Mouse (Mus musculus) cerebellum, adult 2 months (tissue): ENCODE data around the gene Unc50. TPM values are rescaled to one million over a fixed set of nuclear protein-coding genes. Genes with fewer than 3 reads are reported as not detected.

ENCODE experiments used
- DNase-seq, 2 experiments: peaks; one replicate each; pipeline ENCODE4 v3.0.0; 2021
- H3K27ac ChIP-seq: fragments of 200-500 bp; 2 replicates; pipeline ENCODE4 v1.5.1; 2012; ENCODE audit warnings: low read length, control low read depth, inconsistent platforms; ENCODE audit not compliant: insufficient read depth
- H3K27me3 ChIP-seq: fragments of 200-500 bp; 2 replicates; pipeline ENCODE4 v1.6.1; 2012; ENCODE audit warnings: inconsistent platforms, mild to moderate bottlenecking, low read length, moderate library complexity; ENCODE audit not compliant: control insufficient read depth, insufficient read depth
- H3K4me1 ChIP-seq: fragments of 200-500 bp; 2 replicates; pipeline ENCODE4 v1.6.1; 2011; ENCODE audit warnings: low read length; ENCODE audit not compliant: control insufficient read depth, insufficient read depth
- H3K4me3 ChIP-seq: fragments of 200-500 bp; replicated peaks from 2 replicates; pipeline ENCODE3; 2011; ENCODE audit warnings: mild to moderate bottlenecking, low read depth, low read length, control low read depth; ENCODE audit not compliant: insufficient read depth
- CTCF ChIP-seq: fragments of 200-500 bp; IDR thresholded peaks from 2 replicates; pipeline ENCODE4 v1.5.1; 2011; ENCODE audit warnings: low read depth, mild to moderate bottlenecking, control low read depth, low read length, moderate library complexity, borderline replicate concordance; ENCODE audit not compliant: insufficient read depth
- POLR2A ChIP-seq: fragments of 200-500 bp; IDR thresholded peaks from 2 replicates; pipeline ENCODE4 v1.6.1; 2011; ENCODE audit warnings: low read length, control low read depth, borderline replicate concordance; ENCODE audit not compliant: insufficient read depth
- WGBS: fragments of 180-500 bp; shearing (Covaris S2); methylation state at CpG from one replicate; pipeline ENCODE4 v1.1.7; 2018; 5-methylcytosine and 5-hydroxymethylcytosine counted together
- polyA plus RNA-seq: library from polyadenylated mRNA; depleted of rRNA; stranded (reverse); fragments of >200 nt; gene quantifications from 2 replicates; pipeline ENCODE4 v1.2.3, GENCODE M21; 2012

The Unc50 gene
- polyA plus RNA-seq, 1 experiment, result 96.5 TPM

DNA sequence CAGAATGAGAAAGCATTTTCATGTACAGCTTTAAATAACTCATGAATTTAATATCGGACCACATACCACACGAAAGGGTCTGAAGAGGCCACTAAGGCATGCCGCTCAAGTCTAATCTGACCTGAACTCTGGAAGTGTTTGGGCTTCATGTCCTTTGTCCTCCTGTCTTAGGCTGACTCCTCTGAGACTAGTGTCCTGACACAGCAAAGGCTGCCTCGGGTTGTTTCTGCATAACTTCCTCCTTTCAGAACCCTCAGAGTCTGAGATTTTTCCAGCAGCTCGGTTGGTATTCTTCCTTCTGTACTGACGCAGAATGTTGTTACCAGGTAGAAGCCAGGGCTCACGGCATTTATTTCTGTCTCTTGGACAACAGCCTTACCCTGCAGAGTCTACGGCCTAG lies 44.1 kb downstream of the Unc50 start:
- Histone ChIP-seq H3K4me3 (no peak overlapping the region), H3K27ac (no peak overlapping the region), H3K4me1 (peaks cover 6% of the 10 kb centered on the region), H3K27me3 (no peaks in the 10 kb centered on the region)
- WGBS, result 50% methylated on average over 8 of the region's 8 CpGs
- TF ChIP-seq CTCF, result no peak
- TF ChIP-seq POLR2A, result no peak
- DNase-seq, result peak in 1 of 2 experiments; percentile 15

DNA sequence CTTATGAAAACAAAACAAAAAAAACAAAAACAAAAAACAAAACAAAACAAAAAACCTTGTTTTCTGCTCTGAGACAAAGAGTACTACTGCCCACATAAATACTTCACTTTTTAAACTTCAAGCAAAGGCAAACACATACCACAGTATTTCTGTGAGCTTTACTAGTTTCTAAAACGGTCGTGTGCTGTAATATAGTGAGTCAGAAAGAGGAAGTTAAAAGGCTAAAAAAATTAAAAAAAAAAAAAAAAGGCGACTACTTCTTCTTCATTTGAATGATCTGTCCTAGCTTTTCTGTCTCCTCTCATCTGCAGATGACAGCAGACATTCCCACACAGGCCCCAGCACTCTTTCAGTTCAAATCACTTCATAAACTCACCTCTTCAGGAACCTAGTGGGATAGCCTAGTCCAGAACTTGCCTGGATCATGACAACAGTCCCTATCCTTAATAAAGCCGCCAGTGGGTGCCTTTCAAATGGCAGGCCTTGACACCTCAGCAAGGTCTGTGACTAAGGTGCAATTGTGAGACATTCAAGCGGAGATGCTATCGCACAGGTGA lies 44.8 kb downstream of the Unc50 start:
- H3K27ac ChIP-seq, result no peak overlapping the region
- H3K27me3 ChIP-seq, result no peaks in the 10 kb centered on the region
- WGBS, result 98% methylated on average over 6 of the region's 6 CpGs
- H3K4me3 ChIP-seq, result no peak overlapping the region
- H3K4me1 ChIP-seq, result peaks cover 6% of the 10 kb centered on the region
- DNase-seq, result no peak
- no peak for TF ChIP-seq CTCF
- no peak for TF ChIP-seq POLR2A

DNA sequence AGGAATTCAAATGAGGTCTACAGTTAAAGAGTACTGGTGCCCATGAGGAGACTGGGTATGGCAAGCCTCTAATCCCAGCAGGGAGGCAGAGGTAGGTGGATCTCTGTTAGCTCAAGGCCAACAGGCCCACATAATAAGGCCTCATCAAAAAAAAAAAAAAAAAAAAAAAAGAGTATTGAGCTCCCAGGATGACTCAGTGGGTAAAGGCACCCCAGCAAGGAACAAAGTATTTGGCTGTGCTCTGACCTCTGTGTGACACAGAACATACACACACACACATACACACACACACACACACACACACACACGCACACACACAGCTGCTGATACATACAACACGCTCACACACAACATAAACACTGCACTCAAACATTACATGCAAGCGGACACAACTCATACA lies 45.4 kb downstream of the Unc50 start:
- DNase-seq, result no peak
- no peaks in the 10 kb centered on the region for H3K27me3 ChIP-seq
- WGBS, result 91% methylated on average over 3 of the region's 3 CpGs
- H3K4me3 ChIP-seq, result no peak overlapping the region
- no peak overlapping the region for H3K27ac ChIP-seq
- H3K4me1 ChIP-seq, result peaks cover 6% of the 10 kb centered on the region
- TF ChIP-seq POLR2A (no peak), CTCF (no peak)

DNA sequence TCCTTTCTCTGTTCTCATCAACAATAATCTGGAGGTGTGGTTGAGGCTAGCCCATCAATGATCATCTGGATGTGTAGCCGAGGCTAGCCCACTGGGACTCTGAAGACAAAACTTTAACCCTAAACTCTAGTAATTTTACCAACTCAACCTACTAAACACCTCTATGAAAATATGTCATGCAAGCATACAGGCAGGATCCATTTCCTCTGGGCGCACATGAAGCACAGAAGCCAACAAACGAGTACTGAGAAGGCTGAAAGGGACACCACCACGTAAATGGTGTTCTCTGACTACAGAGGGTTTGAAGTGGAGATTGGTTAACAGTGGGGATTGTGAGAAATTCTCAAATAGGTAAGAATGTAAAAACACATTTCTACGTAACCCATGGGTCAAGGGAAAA lies 47.3 kb downstream of the Unc50 start:
- Histone ChIP-seq H3K27ac (no peak overlapping the region), H3K27me3 (no peaks in the 10 kb centered on the region), H3K4me3 (no peak overlapping the region), H3K4me1 (peaks cover 6% of the 10 kb centered on the region)
- WGBS, result 98% methylated on average over 5 of the region's 5 CpGs
- DNase-seq, result no peak
- TF ChIP-seq POLR2A (no peak), CTCF (no peak)

DNA sequence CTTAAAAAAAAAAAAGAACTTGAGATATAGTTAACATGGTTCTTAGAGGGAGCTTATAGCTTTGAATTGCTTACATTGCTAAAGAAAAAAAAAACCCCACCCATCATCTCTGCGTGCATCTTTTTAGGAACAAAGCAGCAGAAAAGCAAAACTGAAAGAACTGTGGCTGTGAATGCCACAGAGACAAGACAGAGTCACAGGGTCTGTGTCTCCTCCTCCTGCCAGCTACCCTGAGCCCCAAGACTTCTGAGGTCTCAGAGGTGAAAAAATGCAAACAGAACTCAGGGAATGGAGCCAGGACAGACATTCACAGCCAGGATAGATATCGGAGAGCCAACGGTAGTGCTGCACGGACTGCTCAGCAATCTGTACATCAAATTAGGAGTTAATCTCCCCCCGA lies 48.0 kb downstream of the Unc50 start:
- TF ChIP-seq POLR2A (no peak), CTCF (no peak)
- peaks cover 6% of the 10 kb centered on the region for H3K4me1 ChIP-seq
- WGBS, result 12% methylated on average over 5 of the region's 5 CpGs
- DNase-seq, result peak; percentile 19 to 33
- H3K4me3 ChIP-seq, result no peak overlapping the region
- H3K27ac ChIP-seq, result no peak overlapping the region
- no peaks in the 10 kb centered on the region for H3K27me3 ChIP-seq

DNA sequence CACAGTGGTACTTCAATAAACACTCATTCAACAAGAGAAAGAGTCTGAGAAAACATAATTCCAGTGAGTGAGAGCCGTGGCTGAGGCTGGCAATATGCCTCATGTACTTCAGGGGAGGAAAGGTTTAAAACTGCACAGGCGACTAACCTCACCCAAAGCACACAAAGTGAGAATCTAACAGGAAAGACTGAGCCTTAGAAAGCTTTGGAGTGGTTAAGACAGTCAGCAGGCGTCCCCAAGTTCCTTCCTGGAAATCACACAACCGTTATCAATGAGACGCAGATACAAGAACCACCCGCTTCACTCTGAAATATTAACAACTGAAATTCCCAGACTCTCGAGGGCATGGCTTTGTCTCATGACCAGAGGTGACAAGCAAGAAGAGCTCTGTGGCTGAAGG lies 48.5 kb downstream of the Unc50 start:
- no peak for DNase-seq
- no peak overlapping the region for H3K27ac ChIP-seq
- 48% methylated on average over 7 of the region's 7 CpGs for WGBS
- H3K4me3 ChIP-seq, result no peak overlapping the region
- no peaks in the 10 kb centered on the region for H3K27me3 ChIP-seq
- H3K4me1 ChIP-seq, result peaks cover 6% of the 10 kb centered on the region
- TF ChIP-seq POLR2A (no peak), CTCF (no peak)

DNA sequence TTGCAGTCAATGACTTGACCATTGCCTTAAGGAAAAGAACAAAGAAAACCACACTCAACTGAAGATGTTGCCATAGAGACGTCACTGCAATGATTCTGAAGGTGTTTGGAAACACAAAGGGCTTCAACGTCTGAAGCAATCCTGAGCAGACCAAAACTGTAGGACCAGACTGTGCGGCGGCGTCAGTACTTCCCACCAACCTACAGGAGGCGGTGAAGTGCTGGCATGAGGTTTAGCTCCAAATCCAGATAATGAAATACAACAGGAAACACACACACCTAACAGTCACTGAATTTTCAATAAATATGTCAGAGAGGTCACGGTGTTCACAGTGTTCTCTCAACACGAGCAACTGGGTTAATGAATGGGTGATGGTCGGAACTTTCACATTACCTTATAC lies 49.1 kb downstream of the Unc50 start:
- no peak for DNase-seq
- WGBS, result 82% methylated on average over 9 of the region's 9 CpGs
- Histone ChIP-seq H3K27me3 (no peaks in the 10 kb centered on the region), H3K4me1 (peaks cover 6% of the 10 kb centered on the region), H3K27ac (no peak overlapping the region), H3K4me3 (no peak overlapping the region)
- TF ChIP-seq CTCF (peak; percentile 48; the same call in 1 of the 2 replicates), POLR2A (no peak)

DNA sequence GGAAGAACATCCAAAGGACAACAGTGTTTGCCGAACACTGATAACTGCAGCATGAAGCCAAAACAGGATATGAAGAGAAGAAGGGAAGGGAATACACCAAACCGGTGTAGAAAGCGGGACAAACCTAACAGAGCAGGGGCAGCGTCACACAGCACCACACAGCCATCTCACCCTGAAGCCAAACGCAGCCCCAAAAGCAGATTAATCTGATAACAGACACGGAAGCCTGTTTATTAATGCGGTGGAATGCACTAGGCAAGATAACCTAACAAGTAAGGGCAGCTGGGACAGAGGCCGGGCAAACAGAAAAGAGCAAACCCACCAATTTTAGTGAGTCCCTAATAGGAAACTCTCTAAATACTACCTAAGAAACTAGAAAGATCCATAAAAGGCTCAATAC lies 49.8 kb downstream of the Unc50 start:
- no peak for TF ChIP-seq POLR2A
- no peak for TF ChIP-seq CTCF
- WGBS, result 95% methylated on average over 8 of the region's 8 CpGs

More for the DNA sequence above, 49.8 kb downstream of the Unc50 start:
- H3K4me1 ChIP-seq, result peaks cover 6% of the 10 kb centered on the region
- H3K27me3 ChIP-seq, result no peaks in the 10 kb centered on the region
- no peak for DNase-seq
- H3K4me3 ChIP-seq, result no peak overlapping the region
- H3K27ac ChIP-seq, result no peak overlapping the region
